In genomic region chr2:18038141-18038752, GRCm38 (mm10) we compare ENCODE assay signal across 16 mouse cellular contexts. TPM values are rescaled to one million over a fixed set of nuclear protein-coding genes. Genes with fewer than 3 reads are reported as not detected.
A peak's percentile ranks its signal among the peaks of the same experiment; 100 is the strongest.
DNase-seq lines count a peak whose midpoint lies in the region; ATAC-seq lines count a peak whose summit lies in the region.
"Had no signal": no experiment of that assay in that cellular context is flagged by ENCODE, and none has a peak within 500 bp of the region (broad histone marks: within the 10 kb centered on the region; RNA-seq: fewer than 3 reads in every experiment).

No protein-coding gene starts in this region.

- no peaks in the 10 kb centered on the region for H3K36me3 ChIP-seq in hindbrain, embryonic 11.5 days (ENCODE audit: control insufficient read depth, insufficient read depth, low read length)
- H3K36me3 ChIP-seq in hindbrain, embryonic 16.5 days (ENCODE audit: control insufficient read depth, insufficient read depth, low read length): no peaks in the 10 kb centered on the region
- H3K36me3 ChIP-seq in midbrain, embryonic 11.5 days (ENCODE audit: control insufficient read depth, insufficient read depth, low read length): no peaks in the 10 kb centered on the region
- no peaks in the 10 kb centered on the region for H3K36me3 ChIP-seq in midbrain, embryonic 16.5 days (ENCODE audit: control insufficient read depth, insufficient read depth, low read length)
- H3K36me3 ChIP-seq in forebrain, embryonic 15.5 days: no peaks in the 10 kb centered on the region
- no peaks in the 10 kb centered on the region for H3K36me3 ChIP-seq in midbrain, embryonic 12.5 days
- H3K36me3 ChIP-seq: G1E; heart, embryonic 13.5 days; liver, embryonic 12.5 days had no signal

- peak; percentile 28 for DNase-seq in hindbrain, embryonic 11.5 days (ENCODE audit: low spot score)
- DNase-seq in midbrain, embryonic 11.5 days (ENCODE audit: low spot score, missing footprints): peak; percentile 88
- no peak for DNase-seq in urinary bladder, postnatal 25 days (ENCODE audit: low spot score)
- DNase-seq in thymus, postnatal 25 days: no peak
- DNase-seq: adrenal gland, postnatal 14 days; cerebellum, adult 9-11 months; gastrocnemius, postnatal 25 days; right cerebral cortex, postnatal 4 days had no signal

- 49% methylated on average over 3 of the region's 3 CpGs for WGBS in hindbrain, embryonic 11.5 days
- WGBS in hindbrain, embryonic 16.5 days: 59% methylated on average over 3 of the region's 3 CpGs
- WGBS in midbrain, embryonic 11.5 days: 32% methylated on average over 3 of the region's 3 CpGs
- 56% methylated on average over 3 of the region's 3 CpGs for WGBS in midbrain, embryonic 16.5 days
- 45% methylated on average over 3 of the region's 3 CpGs for WGBS in forebrain, embryonic 15.5 days
- WGBS in midbrain, embryonic 12.5 days: 31% methylated on average over 3 of the region's 3 CpGs

- peak overlapping the region; percentile 75; the same call in 1 of the 2 replicates for H3K9ac ChIP-seq in hindbrain, embryonic 11.5 days (ENCODE audit: low read depth, low read length)
- H3K9ac ChIP-seq in hindbrain, embryonic 16.5 days (ENCODE audit: low read depth, low read length): no peak overlapping the region
- peak overlapping the region; percentile 98 for H3K9ac ChIP-seq in midbrain, embryonic 11.5 days (ENCODE audit: low read length)
- H3K9ac ChIP-seq in midbrain, embryonic 16.5 days (ENCODE audit: low read depth, low read length): no peak overlapping the region
- H3K9ac ChIP-seq in forebrain, embryonic 15.5 days (replicated peaks): no peak overlapping the region
- peak overlapping the region; percentile 91; the same call in 1 of the 2 replicates for H3K9ac ChIP-seq in midbrain, embryonic 12.5 days (replicated peaks)
- H3K9ac ChIP-seq: liver, embryonic 12.5 days had no signal

- no peak for ATAC-seq in hindbrain, embryonic 11.5 days (ENCODE audit: low FRiP score)
- no peak for ATAC-seq in hindbrain, embryonic 16.5 days
- no peak for ATAC-seq in midbrain, embryonic 11.5 days (ENCODE audit: low FRiP score)
- ATAC-seq in midbrain, embryonic 16.5 days: no peak
- no peak for ATAC-seq in forebrain, embryonic 15.5 days (replicated peaks)
- no peak for ATAC-seq in midbrain, embryonic 12.5 days (ENCODE audit: low FRiP score, low read depth)
- ATAC-seq: liver, embryonic 12.5 days had no signal

- H3K9me3 ChIP-seq in hindbrain, embryonic 11.5 days (ENCODE audit: control insufficient read depth, low read length): no peaks in the 10 kb centered on the region
- no peaks in the 10 kb centered on the region for H3K9me3 ChIP-seq in hindbrain, embryonic 16.5 days (ENCODE audit: control insufficient read depth, low read length)
- H3K9me3 ChIP-seq in midbrain, embryonic 11.5 days (ENCODE audit: control insufficient read depth, low read length): no peaks in the 10 kb centered on the region
- H3K9me3 ChIP-seq in midbrain, embryonic 16.5 days (replicated peaks; ENCODE audit: control insufficient read depth, low read length, poor library complexity, severe bottlenecking): no peaks in the 10 kb centered on the region
- H3K9me3 ChIP-seq in forebrain, embryonic 15.5 days: no peaks in the 10 kb centered on the region
- H3K9me3 ChIP-seq in midbrain, embryonic 12.5 days: no peaks in the 10 kb centered on the region
- H3K9me3 ChIP-seq: G1E; heart, embryonic 13.5 days; liver, embryonic 12.5 days had no signal

- H3K27ac ChIP-seq in hindbrain, embryonic 11.5 days (ENCODE audit: low read depth, low read length): no peak overlapping the region; the same call in 1 of the 2 replicates
- no peak overlapping the region for H3K27ac ChIP-seq in hindbrain, embryonic 16.5 days (ENCODE audit: low read depth, low read length)
- H3K27ac ChIP-seq in midbrain, embryonic 11.5 days (ENCODE audit: low read depth, low read length): no peak overlapping the region
- no peak overlapping the region for H3K27ac ChIP-seq in midbrain, embryonic 16.5 days (ENCODE audit: low read length)
- H3K27ac ChIP-seq in forebrain, embryonic 15.5 days (replicated peaks): 0 out of 2 replicates have a peak overlapping the region, but pooled peaks have one; percentile 88
- peak overlapping the region; percentile 96; the same call in 1 of the 2 replicates for H3K27ac ChIP-seq in midbrain, embryonic 12.5 days (replicated peaks)
- H3K27ac ChIP-seq: liver, embryonic 12.5 days had no signal

- peaks cover 15% of the 10 kb centered on the region for H3K4me1 ChIP-seq in hindbrain, embryonic 11.5 days (replicated peaks; ENCODE audit: control insufficient read depth, insufficient read depth, low read length)
- peaks cover 30% of the 10 kb centered on the region for H3K4me1 ChIP-seq in hindbrain, embryonic 16.5 days (ENCODE audit: control insufficient read depth, insufficient read depth, low read depth, low read length)
- H3K4me1 ChIP-seq in midbrain, embryonic 11.5 days (ENCODE audit: control insufficient read depth, insufficient read depth, low read length): peaks cover 68% of the 10 kb centered on the region
- H3K4me1 ChIP-seq in midbrain, embryonic 16.5 days (ENCODE audit: control insufficient read depth, insufficient read depth, low read length): peaks cover 49% of the 10 kb centered on the region
- H3K4me1 ChIP-seq in forebrain, embryonic 15.5 days: peaks cover 60% of the 10 kb centered on the region
- H3K4me1 ChIP-seq in midbrain, embryonic 12.5 days: peaks cover 88% of the 10 kb centered on the region

- H3K4me3 ChIP-seq in hindbrain, embryonic 11.5 days (ENCODE audit: low read depth, low read length): peak overlapping the region; percentile 93; the same call in 1 of the 2 replicates
- H3K4me3 ChIP-seq in hindbrain, embryonic 16.5 days (ENCODE audit: low read length): no peak overlapping the region
- H3K4me3 ChIP-seq in midbrain, embryonic 11.5 days (ENCODE audit: low read depth, low read length): peak overlapping the region; percentile 50; the same call in 1 of the 2 replicates
- H3K4me3 ChIP-seq in midbrain, embryonic 16.5 days (ENCODE audit: low read depth, low read length): no peak overlapping the region
- H3K4me3 ChIP-seq in forebrain, embryonic 15.5 days: no peak overlapping the region
- H3K4me3 ChIP-seq in midbrain, embryonic 12.5 days: peak overlapping the region; percentile 99
- H3K4me3 ChIP-seq: liver, embryonic 12.5 days had no signal

- H3K27me3 ChIP-seq in hindbrain, embryonic 11.5 days (ENCODE audit: control insufficient read depth, insufficient read depth, low read length): no peaks in the 10 kb centered on the region
- no peaks in the 10 kb centered on the region for H3K27me3 ChIP-seq in hindbrain, embryonic 16.5 days (replicated peaks; ENCODE audit: control insufficient read depth, insufficient read depth, low read length)
- H3K27me3 ChIP-seq in midbrain, embryonic 11.5 days (ENCODE audit: control insufficient read depth, insufficient read depth, low read length): no peaks in the 10 kb centered on the region
- H3K27me3 ChIP-seq in midbrain, embryonic 16.5 days (ENCODE audit: control insufficient read depth, insufficient read depth, low read depth, low read length): no peaks in the 10 kb centered on the region
- no peaks in the 10 kb centered on the region for H3K27me3 ChIP-seq in forebrain, embryonic 15.5 days
- H3K27me3 ChIP-seq in midbrain, embryonic 12.5 days: no peaks in the 10 kb centered on the region
- H3K27me3 ChIP-seq: heart, embryonic 13.5 days had no signal

- peak overlapping the region; percentile 82; the same call in 1 of the 2 replicates for H3K4me2 ChIP-seq in hindbrain, embryonic 11.5 days (replicated peaks; ENCODE audit: low read depth, low read length)
- no peak overlapping the region for H3K4me2 ChIP-seq in hindbrain, embryonic 16.5 days (ENCODE audit: low read length)
- peak overlapping the region; percentile 94 for H3K4me2 ChIP-seq in midbrain, embryonic 11.5 days
- H3K4me2 ChIP-seq in midbrain, embryonic 16.5 days (ENCODE audit: low read length): no peak overlapping the region
- no peak overlapping the region for H3K4me2 ChIP-seq in forebrain, embryonic 15.5 days (replicated peaks)
- peak overlapping the region; percentile 70 for H3K4me2 ChIP-seq in midbrain, embryonic 12.5 days (replicated peaks)
- H3K4me2 ChIP-seq: liver, embryonic 12.5 days had no signal

RNA-seq across cellular contexts. Expression of gene A930004D18Rik, which starts 0.7 kb away (rescaled TPM):
- polyA plus RNA-seq in hindbrain, embryonic 11.5 days (2014; fragmentation: Nextera tagmentation; extraction: Ambion mirVana): 8.5 and 10.7 TPM in 2 replicates
- 6.1 and 8.2 TPM in 2 replicates for polyA plus RNA-seq in hindbrain, embryonic 16.5 days (2015; fragmentation: Nextera tagmentation; extraction: Ambion mirVana)
- polyA plus RNA-seq in midbrain, embryonic 11.5 days (2014; fragmentation: Nextera tagmentation; extraction: Ambion mirVana): 10.5 and 11.6 TPM in 2 replicates
- 7.5 and 10.8 TPM in 2 replicates for polyA plus RNA-seq in midbrain, embryonic 16.5 days (2015; fragmentation: Nextera tagmentation; extraction: Ambion mirVana)
- polyA plus RNA-seq in forebrain, embryonic 15.5 days (2015; fragmentation: Nextera tagmentation; extraction: Ambion mirVana): 14.7 and 16.6 TPM in 2 replicates
- polyA plus RNA-seq in midbrain, embryonic 12.5 days (2016; fragmentation: Nextera tagmentation; extraction: Ambion mirVana): 20.5 and 21.5 TPM in 2 replicates

RNA-seq across cellular contexts. Expression of gene Skida1, which starts 10.6 kb away (rescaled TPM):
- 19.6 and 20.1 TPM in 2 replicates for polyA plus RNA-seq in hindbrain, embryonic 11.5 days (2014; fragmentation: Nextera tagmentation; extraction: Ambion mirVana)
- polyA plus RNA-seq in hindbrain, embryonic 16.5 days (2015; fragmentation: Nextera tagmentation; extraction: Ambion mirVana): 4.4 and 5.8 TPM in 2 replicates
- 22.9 and 23.4 TPM in 2 replicates for polyA plus RNA-seq in midbrain, embryonic 11.5 days (2014; fragmentation: Nextera tagmentation; extraction: Ambion mirVana)
- 5.0 and 7.4 TPM in 2 replicates for polyA plus RNA-seq in midbrain, embryonic 16.5 days (2015; fragmentation: Nextera tagmentation; extraction: Ambion mirVana)
- polyA plus RNA-seq in forebrain, embryonic 15.5 days (2015; fragmentation: Nextera tagmentation; extraction: Ambion mirVana): 10.9 and 13.8 TPM in 2 replicates
- 23.8 and 26.6 TPM in 2 replicates for polyA plus RNA-seq in midbrain, embryonic 12.5 days (2016; fragmentation: Nextera tagmentation; extraction: Ambion mirVana)

RNA-seq across cellular contexts. Expression of gene Mllt10, which starts 16.8 kb away (rescaled TPM):
- 48.0 and 62.2 TPM in 2 replicates for polyA plus RNA-seq in hindbrain, embryonic 11.5 days (2014; fragmentation: Nextera tagmentation; extraction: Ambion mirVana)
- polyA plus RNA-seq in hindbrain, embryonic 16.5 days (2015; fragmentation: Nextera tagmentation; extraction: Ambion mirVana): 37.5 and 42.9 TPM in 2 replicates
- 54.1 and 57.2 TPM in 2 replicates for polyA plus RNA-seq in midbrain, embryonic 11.5 days (2014; fragmentation: Nextera tagmentation; extraction: Ambion mirVana)
- polyA plus RNA-seq in midbrain, embryonic 16.5 days (2015; fragmentation: Nextera tagmentation; extraction: Ambion mirVana): 43.7 and 45.8 TPM in 2 replicates
- 61.9 and 66.3 TPM in 2 replicates for polyA plus RNA-seq in forebrain, embryonic 15.5 days (2015; fragmentation: Nextera tagmentation; extraction: Ambion mirVana)
- polyA plus RNA-seq in midbrain, embryonic 12.5 days (2016; fragmentation: Nextera tagmentation; extraction: Ambion mirVana): 64.9 and 70.4 TPM in 2 replicates

RNA-seq across cellular contexts. Expression of gene H2al2a, which starts 41.5 kb away (rescaled TPM):
- not detected in 2 replicates for polyA plus RNA-seq in hindbrain, embryonic 11.5 days (2014; fragmentation: Nextera tagmentation; extraction: Ambion mirVana)
- polyA plus RNA-seq in hindbrain, embryonic 16.5 days (2015; fragmentation: Nextera tagmentation; extraction: Ambion mirVana): not detected in 2 replicates
- polyA plus RNA-seq in midbrain, embryonic 11.5 days (2014; fragmentation: Nextera tagmentation; extraction: Ambion mirVana): not detected in 2 replicates
- polyA plus RNA-seq in midbrain, embryonic 16.5 days (2015; fragmentation: Nextera tagmentation; extraction: Ambion mirVana): not detected in 2 replicates
- polyA plus RNA-seq in forebrain, embryonic 15.5 days (2015; fragmentation: Nextera tagmentation; extraction: Ambion mirVana): not detected in 2 replicates
- not detected in 2 replicates for polyA plus RNA-seq in midbrain, embryonic 12.5 days (2016; fragmentation: Nextera tagmentation; extraction: Ambion mirVana)
- polyA plus RNA-seq: embryonic facial prominence, embryonic 14.5 days; G1E; heart, embryonic 13.5 days; liver, embryonic 12.5 days had no signal

Comparison
In these comparisons a context has a peak if more than half of its experiments do, and no peak if none do; other contexts are left out.
1. H3K27ac ChIP-seq: peak in forebrain, embryonic 15.5 days (single experiment) and midbrain, embryonic 12.5 days (single experiment); none in hindbrain, embryonic 11.5 days (single experiment), hindbrain, embryonic 16.5 days (single experiment), midbrain, embryonic 11.5 days (single experiment) and midbrain, embryonic 16.5 days (single experiment).
2. H3K4me2 ChIP-seq: peak in hindbrain, embryonic 11.5 days (single experiment), midbrain, embryonic 11.5 days (single experiment) and midbrain, embryonic 12.5 days (single experiment); none in hindbrain, embryonic 16.5 days (single experiment), midbrain, embryonic 16.5 days (single experiment) and forebrain, embryonic 15.5 days (single experiment).
3. H3K4me3 ChIP-seq: peak in hindbrain, embryonic 11.5 days (single experiment), midbrain, embryonic 11.5 days (single experiment) and midbrain, embryonic 12.5 days (single experiment); none in hindbrain, embryonic 16.5 days (single experiment), midbrain, embryonic 16.5 days (single experiment) and forebrain, embryonic 15.5 days (single experiment).
4. H3K9ac ChIP-seq: peak in hindbrain, embryonic 11.5 days (single experiment), midbrain, embryonic 11.5 days (single experiment) and midbrain, embryonic 12.5 days (single experiment); none in hindbrain, embryonic 16.5 days (single experiment), midbrain, embryonic 16.5 days (single experiment) and forebrain, embryonic 15.5 days (single experiment).
5. DNase-seq: peak in hindbrain, embryonic 11.5 days (single experiment) and midbrain, embryonic 11.5 days (single experiment); none in urinary bladder, postnatal 25 days (single experiment) and thymus, postnatal 25 days (single experiment).